Mouse (Mus musculus) c-Kit-positive CD71-negative TER-119-negative erythroid progenitor cells, embryonic 14.5 days (primary cell): ENCODE results near the gene Glis3.

Experiments used
- DNase-seq: peaks from one replicate; pipeline ENCODE4 v3.0.0-alpha.2; 2013; ENCODE audit warnings: low read depth

The Glis3 gene

GRCm38 (mm10) chr19:28679776-28680391, at the start of gene Glis3:
Gene Glis3 (minus strand): TSS chr19:28680077.
- DNase-seq, result no peak

DNA sequence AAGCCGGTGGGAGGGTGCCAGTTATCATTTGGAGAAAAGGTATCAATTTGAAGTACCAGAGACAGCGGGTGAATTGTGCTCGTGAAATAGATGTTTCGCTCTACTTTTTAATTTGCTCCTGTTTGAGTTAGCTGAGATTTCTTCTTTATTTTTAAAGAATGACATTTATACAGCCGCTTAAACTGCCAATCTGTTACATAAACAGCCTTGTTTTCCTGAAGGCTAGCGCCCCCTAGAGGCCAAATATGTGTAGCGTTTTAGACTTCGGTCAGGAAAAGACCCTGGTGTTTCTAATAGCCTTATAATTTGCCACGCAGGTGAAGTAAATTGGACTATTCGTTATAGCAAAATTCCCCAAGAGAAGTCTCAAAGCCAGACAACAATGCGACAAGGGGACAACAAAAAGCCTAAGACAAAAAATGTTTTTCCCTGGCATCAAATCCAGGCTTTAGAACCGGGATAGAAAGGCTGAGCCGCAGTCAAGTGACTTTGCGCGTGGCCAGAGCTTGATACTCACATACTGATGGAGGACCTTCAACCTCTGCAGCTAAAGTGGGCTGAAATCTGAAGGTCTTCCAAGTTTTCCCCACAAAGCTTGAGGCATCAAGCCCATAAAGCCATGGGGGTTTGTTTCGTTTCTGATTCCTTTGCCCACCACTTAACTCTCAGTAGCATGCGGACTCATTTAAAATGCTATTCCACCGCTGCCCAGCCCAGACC, 46.4 kb upstream of the Glis3 start:
- peak; percentile 50 for DNase-seq

DNA sequence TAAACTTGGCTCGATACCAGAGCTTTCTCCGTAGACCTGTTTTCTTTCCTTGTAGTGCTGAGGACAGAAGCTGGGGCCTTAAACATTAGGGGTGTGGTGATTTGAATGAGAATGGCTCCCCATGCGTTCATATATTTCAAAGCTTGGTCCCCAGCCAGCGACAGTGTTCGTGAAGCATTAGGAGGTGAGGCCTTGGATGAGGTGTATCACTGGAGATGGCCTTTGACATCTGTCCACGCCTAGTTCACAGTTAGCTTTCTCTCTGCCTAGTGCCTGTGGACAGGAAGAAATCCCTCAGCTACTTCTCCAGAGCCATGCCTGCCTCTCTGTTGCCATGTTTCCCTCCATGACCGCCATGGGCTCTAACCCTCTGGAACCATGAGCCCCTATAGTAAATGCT, 44.8 kb upstream of the Glis3 start:
- no peak for DNase-seq

- DNase-seq, result no peak
Observed at GRCm38 (mm10) chr19:28722626-28723025, 42.7 kb upstream of the Glis3 start.

- no peak for DNase-seq
Observed at GRCm38 (mm10) chr19:28721834-28722233, 42.0 kb upstream of the Glis3 start.

DNA sequence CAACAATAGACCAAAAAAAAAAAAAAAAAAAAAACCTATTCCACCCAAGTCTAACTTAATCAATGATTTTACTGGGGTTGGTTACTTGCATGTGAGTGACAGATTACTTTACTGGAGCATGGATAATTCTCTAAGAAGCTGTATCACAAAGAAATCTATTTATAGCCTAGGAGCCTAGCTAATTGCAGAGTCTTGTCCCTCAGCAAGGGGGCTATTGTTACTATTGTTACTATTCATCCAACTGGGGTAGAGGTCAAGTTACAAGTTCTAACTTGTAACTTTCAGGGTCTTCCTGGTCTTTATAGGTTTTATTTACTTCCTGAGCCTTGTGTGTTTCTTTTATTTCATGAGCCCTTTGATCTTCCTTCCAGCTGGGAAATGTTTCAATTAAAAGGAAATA, 40.1 kb upstream of the Glis3 start:
- no peak for DNase-seq

GRCm38 (mm10) chr19:28714674-28715073, 34.8 kb upstream of the Glis3 start:
- no peak for DNase-seq

DNA sequence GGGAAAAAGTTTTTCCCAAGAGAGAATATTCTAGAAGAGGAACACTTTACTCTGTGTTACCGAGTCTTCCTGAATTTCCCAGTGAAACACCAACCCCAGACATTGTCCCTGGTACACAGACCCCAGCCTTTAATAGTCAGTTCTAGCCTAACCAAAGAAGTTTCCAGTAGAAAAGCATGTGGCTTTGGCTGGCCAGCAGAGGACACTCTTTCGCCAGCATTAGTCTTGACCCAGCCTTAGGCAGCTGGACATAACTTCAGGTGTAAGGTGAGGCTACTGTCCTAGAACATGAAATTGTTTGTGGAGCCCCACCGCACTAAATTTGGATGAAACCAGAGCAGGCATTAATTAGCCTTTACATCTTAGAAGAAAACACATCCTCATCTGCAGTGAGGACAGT, 17.8 kb upstream of the Glis3 start:
- DNase-seq, result no peak

- DNase-seq, result no peak
Observed at GRCm38 (mm10) chr19:28686398-28686797, 6.5 kb upstream of the Glis3 start.

GRCm38 (mm10) chr19:28685484-28685883, 5.6 kb upstream of the Glis3 start:
- no peak for DNase-seq

DNA sequence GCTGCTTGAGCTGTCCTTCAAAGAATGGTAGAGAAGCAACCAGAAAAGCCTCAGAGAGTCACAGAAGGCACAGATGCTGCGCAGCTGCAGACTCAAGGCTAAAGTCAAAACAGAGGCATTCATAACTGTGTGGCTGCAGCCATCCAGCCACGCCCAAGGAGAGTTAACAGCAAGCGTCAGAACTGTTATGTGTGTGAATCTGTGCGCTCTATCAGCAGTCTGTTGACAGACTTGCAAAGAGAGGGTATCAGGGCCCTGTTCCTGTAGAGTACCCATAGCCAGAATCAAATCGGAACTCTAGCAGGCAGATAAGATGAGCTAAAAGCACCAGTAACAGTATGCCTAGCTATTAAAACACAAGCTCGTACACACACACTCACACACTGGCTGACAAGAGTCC, 4.5 kb upstream of the Glis3 start:
- no peak for DNase-seq

DNA sequence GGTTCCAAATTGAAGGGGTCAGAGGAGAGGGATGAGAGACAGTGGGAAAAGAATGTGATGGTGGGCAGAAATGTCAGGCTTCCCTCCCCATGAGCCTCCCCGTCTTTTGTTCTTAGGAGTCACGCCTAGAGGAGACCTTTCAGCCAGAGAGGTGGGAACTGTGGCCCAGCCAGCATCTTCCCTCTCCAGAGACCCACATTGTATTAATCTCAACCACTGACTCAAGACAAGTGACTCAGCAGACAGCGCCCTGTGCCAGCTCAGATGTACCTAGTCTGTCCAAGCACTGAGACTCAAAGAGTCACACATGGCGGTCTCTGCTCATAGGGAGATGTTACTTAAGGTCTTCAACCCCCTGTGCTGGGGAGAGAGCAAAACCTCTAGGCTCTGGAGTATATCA, 3.5 kb upstream of the Glis3 start:
- no peak for DNase-seq

DNA sequence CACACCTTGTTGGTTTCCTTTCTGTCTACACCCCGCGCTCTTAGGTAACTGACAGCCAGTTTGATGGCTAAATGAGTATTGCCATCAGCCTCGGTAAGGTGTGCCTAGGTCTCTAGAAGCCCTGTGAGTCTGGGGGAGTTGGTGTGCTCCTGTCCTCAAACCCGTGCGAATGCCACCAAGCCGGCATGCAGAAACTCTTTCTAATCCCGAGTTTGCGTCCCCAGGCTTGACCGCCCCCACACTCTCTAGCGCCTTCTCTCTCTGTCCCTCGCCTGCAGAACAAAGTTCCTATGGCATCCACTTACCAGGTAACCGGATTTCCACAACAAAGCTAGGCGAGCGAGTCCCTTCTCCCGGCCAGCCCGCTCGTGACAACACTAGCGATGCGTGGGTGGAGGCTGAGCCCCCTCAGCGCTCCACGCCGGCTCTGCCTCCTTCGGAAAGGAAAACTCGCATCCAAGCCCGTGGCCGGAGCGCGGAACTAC, 544 bp downstream of the Glis3 start:
- DNase-seq, result no peak

DNA sequence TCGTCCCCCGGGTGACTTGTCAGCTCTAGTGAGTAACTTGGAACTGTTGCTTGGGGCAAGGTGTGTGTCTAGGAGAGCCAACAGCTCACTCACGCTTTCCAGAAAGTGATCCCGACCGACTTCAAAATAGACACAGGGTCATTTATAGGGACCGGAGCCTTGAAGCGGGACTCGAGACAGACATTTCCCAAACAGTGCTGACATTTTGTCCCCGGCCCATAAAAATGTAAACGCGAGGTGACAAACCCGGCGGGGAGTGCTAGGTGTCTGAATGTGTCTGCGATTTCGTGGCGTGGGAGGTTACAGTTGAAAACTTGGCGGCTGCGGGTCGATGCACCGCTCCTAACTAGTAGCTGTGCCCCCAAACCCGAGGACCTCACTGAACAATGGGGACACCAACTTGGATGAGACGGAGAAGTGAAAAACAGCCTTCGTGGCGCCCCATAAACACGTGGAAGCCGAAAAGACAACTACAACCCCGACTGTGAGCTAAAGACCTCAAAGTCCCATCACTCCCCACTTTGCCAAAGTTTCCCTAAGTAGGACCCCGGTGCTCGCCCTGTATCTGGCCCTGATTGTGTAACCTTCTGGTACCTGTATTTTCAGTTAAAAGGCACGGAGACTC, 1.1 kb downstream of the Glis3 start:
- DNase-seq, result no peak

DNA sequence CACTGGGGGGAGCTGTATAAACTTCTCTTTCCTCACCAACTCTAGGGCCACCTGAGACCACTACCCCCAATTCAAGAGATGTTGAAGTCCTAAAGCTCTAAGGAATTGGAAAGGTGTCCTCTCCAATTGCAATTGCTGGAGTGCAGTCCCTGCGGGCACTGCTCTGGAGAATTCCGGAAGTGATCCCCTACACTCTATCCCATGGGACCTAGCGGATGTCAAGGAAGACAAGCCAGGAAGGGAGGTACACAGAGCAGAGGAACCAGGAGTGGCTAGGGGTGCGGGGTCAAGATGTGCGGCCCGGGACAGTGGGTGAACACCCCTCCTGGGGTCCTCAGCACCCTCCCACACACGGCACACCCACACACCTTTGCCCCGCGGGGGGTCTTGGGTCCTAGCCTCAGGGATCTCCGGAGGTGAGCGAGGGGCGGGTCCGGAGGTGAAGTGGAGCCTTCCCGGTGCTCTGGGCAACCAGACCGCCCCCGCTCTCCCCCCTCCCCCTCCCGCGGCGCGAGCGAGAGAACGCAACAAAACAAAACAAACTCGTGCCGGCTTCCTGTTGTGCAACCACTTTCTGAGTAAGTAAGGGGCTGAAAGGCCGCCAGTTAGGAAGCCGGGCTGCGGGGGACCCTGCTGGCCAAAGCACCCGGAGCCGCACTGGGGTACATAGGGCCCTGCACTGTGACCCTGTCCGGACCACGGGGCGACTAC, 2.0 kb downstream of the Glis3 start:
- no peak for DNase-seq

DNA sequence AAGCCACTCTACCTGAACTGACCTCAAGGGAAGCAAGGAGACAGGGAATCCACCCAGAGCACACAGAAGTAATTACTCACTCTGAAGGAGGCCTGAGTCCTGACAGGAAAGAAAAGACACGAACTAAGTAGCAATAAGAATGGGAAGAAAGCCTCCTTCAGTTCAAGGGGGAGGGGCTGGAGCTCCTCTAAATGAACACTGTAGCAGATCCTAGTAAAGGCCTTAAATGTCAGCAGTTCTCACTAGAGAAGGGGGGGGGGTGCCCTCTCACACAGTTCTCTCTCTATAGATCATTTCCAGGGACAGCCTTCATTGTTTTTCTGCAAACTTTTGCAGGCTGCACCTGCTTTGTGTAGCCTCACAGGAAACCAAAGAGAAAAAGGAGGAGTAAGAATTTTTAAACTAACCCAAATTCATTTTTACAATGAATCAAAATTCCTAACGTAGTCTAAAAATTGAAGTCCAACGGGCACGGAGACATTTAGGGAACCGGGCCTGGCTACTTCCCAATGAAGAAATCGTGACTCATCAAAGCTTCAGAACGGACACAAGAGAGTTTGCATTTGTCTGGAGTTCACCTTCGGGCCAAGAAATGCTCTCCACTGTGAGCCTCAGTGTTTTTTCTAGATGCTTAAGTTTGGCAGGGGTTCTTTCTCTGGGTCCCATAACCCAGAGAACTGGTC, 2.7 kb downstream of the Glis3 start:
- DNase-seq, result no peak

GRCm38 (mm10) chr19:28663781-28664180, 16.1 kb downstream of the Glis3 start:
- DNase-seq, result no peak

DNA sequence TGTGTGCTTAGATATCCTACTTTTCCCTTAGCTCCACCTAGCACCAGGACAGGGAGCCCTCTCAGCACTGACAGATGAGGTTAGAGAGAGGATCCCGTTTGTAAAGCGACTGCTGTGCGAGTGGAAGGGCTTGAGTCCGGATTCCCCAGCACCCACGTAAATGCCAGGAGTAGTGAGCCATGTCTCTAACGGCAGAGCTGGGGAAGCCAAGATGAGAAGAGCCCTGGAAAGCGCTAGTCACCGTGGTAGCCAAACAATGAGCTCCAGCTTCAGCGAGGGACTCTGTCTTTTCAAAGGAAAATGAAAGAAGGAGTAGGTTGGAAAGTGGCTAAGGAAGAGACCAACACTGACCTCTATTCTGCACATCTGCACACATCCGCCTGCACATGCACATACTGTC, 16.7 kb downstream of the Glis3 start:
- DNase-seq, result no peak

- DNase-seq, result no peak
Observed at GRCm38 (mm10) chr19:28662474-28662873, 17.4 kb downstream of the Glis3 start.

DNA sequence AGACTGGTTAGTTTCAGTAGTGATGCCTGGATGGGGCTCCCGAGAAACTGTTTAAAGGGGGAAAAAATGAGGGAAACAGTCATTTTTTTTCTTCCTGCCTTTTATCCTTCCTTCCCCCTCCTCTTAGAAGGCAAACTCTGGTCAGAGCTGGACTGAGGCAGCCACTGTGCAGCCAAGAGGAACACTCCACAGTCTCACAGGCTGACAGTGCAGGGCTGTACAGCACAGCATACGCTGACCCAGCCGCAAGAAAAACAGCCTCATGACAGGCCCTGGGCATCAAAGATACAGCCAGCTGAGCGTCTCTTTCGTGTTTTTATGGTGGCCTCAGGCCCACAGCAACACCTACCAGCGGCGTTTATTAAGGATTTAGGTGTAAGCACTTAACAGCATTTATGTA, 19.0 kb downstream of the Glis3 start:
- no peak for DNase-seq

DNA sequence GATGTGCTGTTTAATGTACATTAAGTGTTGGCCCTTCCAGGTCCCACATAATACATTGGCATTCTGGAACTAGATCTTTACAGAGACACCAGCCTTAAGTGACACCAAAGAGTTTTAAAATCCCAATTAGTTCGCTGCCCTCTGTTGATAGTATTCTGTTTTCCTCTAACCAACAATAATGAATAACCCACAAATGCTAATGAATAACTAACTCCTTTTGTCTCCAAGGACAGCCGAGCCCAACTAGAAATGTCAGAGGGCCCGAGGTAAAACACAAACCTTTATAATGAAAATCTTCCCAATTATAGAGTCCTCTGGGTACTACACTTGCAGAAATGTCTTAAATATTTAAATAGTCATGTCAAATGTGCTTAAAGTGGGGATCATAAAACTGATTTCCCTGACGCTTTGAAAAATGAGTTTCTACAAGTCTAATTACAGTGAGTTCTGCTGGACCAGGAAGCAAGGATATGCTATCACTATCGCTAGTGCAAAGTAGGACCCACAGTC, 22.1 kb downstream of the Glis3 start:
- no peak for DNase-seq

DNA sequence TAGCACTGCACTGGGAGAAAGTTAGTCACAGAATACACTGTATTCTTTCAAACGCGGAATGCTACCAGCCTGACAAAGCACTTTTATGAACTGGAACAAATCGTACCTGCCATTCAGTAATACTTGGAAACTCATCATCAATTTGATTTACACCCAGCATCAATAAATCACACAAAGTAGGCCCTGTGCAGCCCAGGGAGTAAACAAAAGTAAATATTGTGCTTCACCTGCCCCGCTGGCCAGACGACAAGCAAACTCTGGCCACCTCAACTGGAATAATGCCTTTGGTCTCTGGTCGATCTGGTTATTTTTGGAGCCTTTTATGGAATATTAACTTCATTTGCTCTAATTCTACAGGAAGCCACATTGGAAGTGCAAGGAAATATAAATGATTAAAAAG, 23.0 kb downstream of the Glis3 start:
- DNase-seq, result no peak
